Mouse (Mus musculus): ENCODE results near the gene Irx4.

DNA sequence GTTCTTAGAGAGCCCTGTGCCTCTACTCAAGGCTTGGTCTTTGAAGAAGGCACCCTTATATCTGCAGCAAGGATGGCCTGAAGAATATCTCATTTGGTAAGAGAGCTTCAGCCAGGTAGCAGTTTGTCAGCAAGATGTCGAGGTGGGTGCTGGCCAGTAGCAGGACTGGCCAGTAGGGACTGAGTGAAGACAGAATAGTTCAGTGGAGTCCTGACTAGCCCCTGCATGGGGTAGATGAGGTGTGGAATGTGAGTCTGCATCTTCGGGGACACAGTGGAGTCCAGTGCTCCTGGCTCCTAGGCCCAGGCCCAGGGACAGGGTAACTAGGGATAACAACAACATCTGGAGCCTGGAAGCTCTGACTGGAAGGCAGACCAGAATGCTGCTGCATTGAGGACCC lies 1.6 kb downstream of the Irx4 start:
- TF ChIP-seq CTCF (IDR thresholded peaks at IDR 0.05; ENCODE audit: low read depth) (no peak), EP300 (IDR thresholded peaks at IDR 0.05; ENCODE audit: low read depth) (no peak)

All from liver, postnatal 0 days (tissue).